Mouse (Mus musculus) heart, adult 8-10 months (tissue): Measurements from ENCODE around the gene Cd28. TPM values are rescaled to one million over a fixed set of nuclear protein-coding genes. Genes with fewer than 3 reads are reported as not detected.

Source experiments
- DNase-seq: peaks from one replicate; pipeline ENCODE4 v3.0.0; 2022; ENCODE audit warnings: low spot score
- total RNA-seq, 4 experiments: library from RNA; stranded (reverse); gene quantifications; 2 replicates each; pipeline ENCODE4 v1.2.4; 2022

The Cd28 gene
- total RNA-seq, 4 experiments from 2014 or later = 11.8 to 15.7 (median 12.5) TPM

- no peak for DNase-seq
Measured at GRCm38 (mm10) chr1:60750201-60750765, 33.7 kb downstream of the Cd28 start.

- no peak for DNase-seq
Measured at GRCm38 (mm10) chr1:60751011-60751410, 34.4 kb downstream of the Cd28 start.

- no peak for DNase-seq
Measured at GRCm38 (mm10) chr1:60752986-60753385, 36.4 kb downstream of the Cd28 start.

GRCm38 (mm10) chr1:60753981-60754380 is 37.4 kb downstream of the Cd28 start:
- no peak for DNase-seq

- DNase-seq = no peak
Measured at GRCm38 (mm10) chr1:60755391-60756243, 39.0 kb downstream of the Cd28 start.

GRCm38 (mm10) chr1:60757631-60758030 is 41.0 kb downstream of the Cd28 start:
- DNase-seq = no peak

- no peak for DNase-seq
Measured at GRCm38 (mm10) chr1:60758226-60758625, 41.6 kb downstream of the Cd28 start.

- DNase-seq = no peak
Measured at GRCm38 (mm10) chr1:60759563-60760335, 43.1 kb downstream of the Cd28 start.

GRCm38 (mm10) chr1:60760475-60760874 is 43.9 kb downstream of the Cd28 start:
- peak; percentile 19 for DNase-seq

GRCm38 (mm10) chr1:60761528-60762171 is 45.0 kb downstream of the Cd28 start:
- no peak for DNase-seq

GRCm38 (mm10) chr1:60762451-60762850 is 45.9 kb downstream of the Cd28 start:
- DNase-seq = no peak

GRCm38 (mm10) chr1:60762916-60763315 is 46.3 kb downstream of the Cd28 start:
- no peak for DNase-seq

- no peak for DNase-seq
Measured at GRCm38 (mm10) chr1:60771771-60772170, 55.2 kb downstream of the Cd28 start.

GRCm38 (mm10) chr1:60773231-60773630 is 56.6 kb downstream of the Cd28 start:
- no peak for DNase-seq

GRCm38 (mm10) chr1:60776166-60776565 is 59.6 kb downstream of the Cd28 start:
- no peak for DNase-seq

GRCm38 (mm10) chr1:60776906-60777305 is 60.3 kb downstream of the Cd28 start:
- DNase-seq = no peak

- DNase-seq = peak; percentile 53
Measured at GRCm38 (mm10) chr1:60778465-60779115, 62.0 kb downstream of the Cd28 start.

GRCm38 (mm10) chr1:60779176-60779575 is 62.6 kb downstream of the Cd28 start:
- no peak for DNase-seq

GRCm38 (mm10) chr1:60781666-60782065 is 65.1 kb downstream of the Cd28 start:
- no peak for DNase-seq

- DNase-seq = no peak
Measured at GRCm38 (mm10) chr1:60793717-60794116, 77.1 kb downstream of the Cd28 start.

GRCm38 (mm10) chr1:60795677-60796205 is 79.1 kb downstream of the Cd28 start:
- no peak for DNase-seq
